Mouse (Mus musculus) ES-Bruce4 (cell line): ENCODE data around the gene Fbxl21. TPM values are rescaled to one million over a fixed set of nuclear protein-coding genes. Genes with fewer than 3 reads are reported as not detected.
A peak's percentile ranks its signal among the peaks of the same experiment; 100 is the strongest.

Experiments
- H3K27ac ChIP-seq: 2 replicates; pipeline ENCODE4 v1.5.1; 2012; ENCODE audit warnings: low read length, inconsistent platforms; ENCODE audit not compliant: insufficient read depth
- H3K27me3 ChIP-seq: 2 replicates; pipeline ENCODE4 v1.6.1; 2012; ENCODE audit warnings: mild to moderate bottlenecking, low read length, inconsistent platforms; ENCODE audit not compliant: control insufficient read depth, poor library complexity, insufficient read depth, severe bottlenecking
- H3K36me3 ChIP-seq: 2 replicates; pipeline ENCODE4 v1.6.1; 2012; ENCODE audit warnings: inconsistent platforms, mild to moderate bottlenecking, low read length, moderate library complexity; ENCODE audit not compliant: control insufficient read depth, poor library complexity, insufficient read depth, severe bottlenecking
- H3K4me1 ChIP-seq: one replicate; pipeline ENCODE4 v1.8.1; 2011; ENCODE audit warnings: low read length; ENCODE audit not compliant: control insufficient read depth, insufficient read depth
- H3K4me3 ChIP-seq: 2 replicates; pipeline ENCODE4 v1.5.1; 2011; ENCODE audit warnings: low read depth, mild to moderate bottlenecking, low read length
- H3K9ac ChIP-seq: 2 replicates; pipeline ENCODE4 v1.6.1; 2012; ENCODE audit warnings: low read depth, mild to moderate bottlenecking, inconsistent platforms; ENCODE audit not compliant: poor library complexity, severe bottlenecking
- H3K9me3 ChIP-seq: replicated peaks from 2 replicates; pipeline ENCODE4 v1.6.1; 2012; ENCODE audit warnings: mild to moderate bottlenecking, low read length, inconsistent platforms; ENCODE audit not compliant: control insufficient read depth, poor library complexity, insufficient read depth, severe bottlenecking
- CTCF ChIP-seq: IDR thresholded peaks from one replicate; pipeline ENCODE4 v1.8.1; 2011; ENCODE audit warnings: low read depth, low read length
- EP300 ChIP-seq: IDR thresholded peaks from 2 replicates; pipeline ENCODE4 v1.6.1; 2011; ENCODE audit warnings: low read depth, low read length; ENCODE audit not compliant: insufficient read depth
- POLR2A ChIP-seq: IDR thresholded peaks from one replicate; pipeline ENCODE4 v1.8.1; 2011; ENCODE audit warnings: low read length; ENCODE audit not compliant: insufficient read depth
- polyA plus RNA-seq: library from polyadenylated mRNA; stranded (reverse); fragments of >200 nt; gene quantifications from 2 replicates; pipeline ENCODE4 v1.2.4, GENCODE M21; 2011; ENCODE audit warnings: low read depth; ENCODE audit not compliant: missing spikeins, insufficient read depth, insufficient read length

The Fbxl21 gene
- polyA plus RNA-seq, 1 experiment: 2.7 TPM

DNA sequence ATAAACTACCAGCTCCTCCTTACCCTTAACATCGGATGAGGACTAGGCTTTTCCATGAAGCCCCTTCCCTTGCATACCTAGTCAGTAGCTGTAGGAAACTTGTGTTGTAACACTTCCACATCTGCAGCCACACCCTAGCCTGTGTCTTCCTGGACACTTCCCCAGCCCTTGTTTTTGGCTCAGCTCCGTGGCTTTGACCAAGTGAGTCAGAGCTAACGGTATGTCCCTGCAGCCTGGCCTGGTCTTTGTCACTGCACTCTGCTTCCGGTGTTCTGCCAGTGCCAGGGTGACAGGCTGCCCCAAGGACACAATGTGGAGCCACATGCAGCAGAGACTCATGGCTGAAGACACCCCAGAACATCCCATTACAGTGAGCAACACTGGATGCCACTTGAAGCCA is 27.1 kb downstream of the Fbxl21 start:
- no peaks in the 10 kb centered on the region for H3K36me3 ChIP-seq
- H3K27me3 ChIP-seq: no peaks in the 10 kb centered on the region
- H3K9me3 ChIP-seq: no peaks in the 10 kb centered on the region
- no peak overlapping the region for H3K27ac ChIP-seq
- no peak overlapping the region for H3K9ac ChIP-seq
- no peak for TF ChIP-seq CTCF
- TF ChIP-seq EP300: no peak
- no peak for TF ChIP-seq POLR2A
- no peak overlapping the region for H3K4me3 ChIP-seq
- no peaks in the 10 kb centered on the region for H3K4me1 ChIP-seq

DNA sequence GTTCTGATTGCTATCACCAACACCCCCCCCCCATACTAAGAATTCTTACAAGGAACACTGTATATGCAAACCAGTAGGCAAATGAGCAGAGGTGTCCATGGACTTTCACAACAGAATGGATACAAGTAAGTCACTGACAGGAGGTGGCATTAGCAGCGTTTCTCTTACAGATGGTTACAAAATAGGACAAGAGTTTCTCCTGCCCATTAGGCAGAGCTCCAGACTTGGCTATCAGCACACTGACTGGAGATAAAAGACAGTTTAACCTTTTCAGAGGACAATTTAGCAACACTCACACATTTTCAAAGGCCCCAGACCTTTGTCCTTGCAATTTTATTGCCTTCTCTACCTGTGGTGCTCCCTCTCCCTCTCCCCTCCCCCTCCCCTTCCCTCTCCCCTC is 28.3 kb downstream of the Fbxl21 start:
- Histone ChIP-seq H3K27me3 (no peaks in the 10 kb centered on the region), H3K4me3 (no peak overlapping the region), H3K4me1 (no peaks in the 10 kb centered on the region), H3K36me3 (no peaks in the 10 kb centered on the region), H3K27ac (no peak overlapping the region), H3K9ac (no peak overlapping the region), H3K9me3 (no peaks in the 10 kb centered on the region)
- TF ChIP-seq POLR2A: no peak
- TF ChIP-seq EP300: no peak
- TF ChIP-seq CTCF: no peak

DNA sequence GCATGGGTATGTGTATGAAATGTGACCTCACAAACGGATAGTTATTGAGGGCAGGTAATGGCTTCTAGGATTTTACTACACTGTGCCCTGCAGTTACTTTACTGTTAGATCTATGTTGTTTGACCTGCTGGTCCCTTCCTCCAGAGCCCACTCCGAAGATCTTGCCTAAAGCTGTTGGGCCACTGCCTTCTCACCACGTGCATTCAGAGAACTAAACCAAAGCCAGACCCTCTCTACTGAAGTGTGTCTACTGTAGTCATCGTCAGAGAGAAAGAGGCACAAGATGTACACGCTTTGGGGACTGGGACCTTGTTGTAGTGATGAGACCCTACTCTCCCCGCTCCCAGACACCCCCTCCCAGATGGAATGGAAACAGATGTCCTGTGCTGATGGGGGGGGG is 29.4 kb downstream of the Fbxl21 start:
- Histone ChIP-seq H3K27ac (no peak overlapping the region), H3K9me3 (no peaks in the 10 kb centered on the region), H3K4me1 (no peaks in the 10 kb centered on the region), H3K9ac (no peak overlapping the region), H3K4me3 (no peak overlapping the region), H3K36me3 (no peaks in the 10 kb centered on the region), H3K27me3 (no peaks in the 10 kb centered on the region)
- no peak for TF ChIP-seq POLR2A
- no peak for TF ChIP-seq CTCF
- TF ChIP-seq EP300: no peak

DNA sequence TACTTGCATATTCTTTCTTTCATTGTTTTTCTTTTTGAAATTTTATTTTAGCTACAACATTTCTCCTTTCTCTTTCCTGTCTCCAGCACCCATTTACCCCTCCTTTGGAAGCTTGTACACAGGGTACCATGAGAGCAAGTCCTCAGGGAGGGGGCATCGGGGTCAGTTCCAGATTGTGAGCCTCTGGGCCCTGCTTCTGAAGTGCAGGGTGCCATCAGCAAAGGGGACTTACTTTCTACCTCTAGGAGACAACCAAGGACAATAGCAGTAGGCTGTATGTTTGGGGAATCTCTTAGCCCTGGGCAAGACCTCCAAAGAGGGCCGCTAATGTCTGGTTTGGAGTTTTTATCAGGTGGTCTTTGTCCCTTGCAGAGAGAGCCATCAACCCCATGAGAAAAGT is 31.7 kb downstream of the Fbxl21 start:
- no peaks in the 10 kb centered on the region for H3K4me1 ChIP-seq
- no peak overlapping the region for H3K9ac ChIP-seq
- no peaks in the 10 kb centered on the region for H3K27me3 ChIP-seq
- no peaks in the 10 kb centered on the region for H3K36me3 ChIP-seq
- no peaks in the 10 kb centered on the region for H3K9me3 ChIP-seq
- H3K4me3 ChIP-seq: no peak overlapping the region
- no peak for TF ChIP-seq POLR2A
- no peak for TF ChIP-seq EP300
- TF ChIP-seq CTCF: no peak
- no peak overlapping the region for H3K27ac ChIP-seq

DNA sequence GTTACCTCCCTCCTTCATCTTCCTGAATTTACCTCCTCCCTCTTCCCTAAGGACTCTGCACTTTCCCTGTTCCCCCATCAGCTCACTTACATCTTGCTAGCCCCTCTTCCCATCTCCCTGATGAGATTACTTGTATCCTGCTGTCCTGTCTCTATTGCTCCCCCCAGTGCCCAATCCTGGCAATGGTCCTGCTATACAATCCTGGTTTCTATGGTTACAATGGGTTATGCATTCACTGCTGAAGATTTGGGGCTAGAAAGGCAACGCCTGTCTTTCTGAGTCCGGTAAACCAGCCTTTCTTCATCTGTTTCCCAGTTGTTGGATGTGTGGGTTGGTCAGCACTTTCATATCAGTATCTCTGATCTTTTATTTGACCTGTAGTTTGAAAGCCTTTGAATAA is 32.1 kb downstream of the Fbxl21 start:
- Histone ChIP-seq H3K4me1 (no peaks in the 10 kb centered on the region), H3K36me3 (no peaks in the 10 kb centered on the region), H3K9me3 (no peaks in the 10 kb centered on the region), H3K9ac (no peak overlapping the region), H3K27ac (no peak overlapping the region), H3K4me3 (no peak overlapping the region), H3K27me3 (no peaks in the 10 kb centered on the region)
- TF ChIP-seq CTCF: peak; percentile 16
- TF ChIP-seq EP300: no peak

DNA sequence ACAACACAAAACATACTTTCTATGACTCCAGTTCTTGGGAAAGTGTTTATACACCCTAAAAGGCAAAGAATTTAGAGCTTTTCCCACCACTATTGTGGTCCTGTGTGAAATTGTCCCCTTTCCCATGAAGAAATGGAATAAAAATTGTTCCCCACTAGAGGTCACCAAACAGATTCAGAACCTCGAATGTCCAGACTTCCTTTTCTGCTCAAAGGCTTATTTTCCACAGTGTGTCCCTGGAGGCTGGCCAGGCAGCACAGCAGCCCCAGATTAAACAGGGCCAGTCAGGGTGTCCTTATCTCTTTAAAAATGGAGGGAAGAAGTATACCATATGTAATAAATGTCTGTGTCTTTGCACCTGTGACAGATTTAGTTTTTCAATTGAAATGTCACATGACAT is 33.7 kb downstream of the Fbxl21 start:
- H3K27ac ChIP-seq: no peak overlapping the region
- H3K9ac ChIP-seq: no peak overlapping the region
- no peaks in the 10 kb centered on the region for H3K27me3 ChIP-seq
- H3K4me1 ChIP-seq: no peaks in the 10 kb centered on the region
- no peaks in the 10 kb centered on the region for H3K9me3 ChIP-seq
- no peaks in the 10 kb centered on the region for H3K36me3 ChIP-seq
- no peak for TF ChIP-seq CTCF
- no peak for TF ChIP-seq EP300
- no peak overlapping the region for H3K4me3 ChIP-seq

DNA sequence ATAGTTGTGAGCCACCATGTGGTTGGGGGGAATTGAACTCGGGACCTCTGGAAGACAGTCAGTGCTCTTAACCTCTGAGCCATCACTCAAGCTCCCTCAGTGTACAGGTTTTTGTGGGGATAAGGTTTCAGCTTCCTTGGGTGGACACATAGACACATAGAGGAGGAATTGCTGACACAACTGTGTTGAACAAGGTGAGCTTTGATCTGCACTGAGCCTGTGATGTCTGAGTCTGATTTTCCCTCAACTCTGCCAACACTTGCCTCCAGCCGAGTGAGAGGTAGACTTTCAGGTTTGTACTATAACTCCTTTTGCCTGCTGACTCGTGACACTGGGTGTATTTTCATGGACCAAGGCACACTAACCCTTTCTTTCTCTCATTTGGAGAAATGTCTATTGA is 34.4 kb downstream of the Fbxl21 start:
- H3K36me3 ChIP-seq: no peaks in the 10 kb centered on the region
- H3K4me3 ChIP-seq: no peak overlapping the region
- no peak for TF ChIP-seq POLR2A
- no peak for TF ChIP-seq EP300
- no peak for TF ChIP-seq CTCF
- H3K4me1 ChIP-seq: no peaks in the 10 kb centered on the region
- H3K27me3 ChIP-seq: no peaks in the 10 kb centered on the region
- H3K9ac ChIP-seq: no peak overlapping the region
- no peak overlapping the region for H3K27ac ChIP-seq
- no peaks in the 10 kb centered on the region for H3K9me3 ChIP-seq
